Mouse (Mus musculus) myocyte (in vitro differentiated cells): ENCODE results near the gene Dlgap4. TPM values are rescaled to one million over a fixed set of nuclear protein-coding genes. Genes with fewer than 3 reads are reported as not detected.

Experiments used
- H3K27me3 ChIP-seq: one replicate; pipeline ENCODE4 v1.6.1; 2011; ENCODE audit not compliant: control insufficient read depth, insufficient read depth, insufficient read length
- H3K36me3 ChIP-seq: one replicate; pipeline ENCODE4 v1.6.1; 2011; ENCODE audit not compliant: control insufficient read depth, insufficient read depth
- H3K4me2 ChIP-seq: one replicate; pipeline ENCODE4 v1.6.1; 2011; ENCODE audit warnings: low read depth, control low read depth
- H3K4me3 ChIP-seq: one replicate; pipeline ENCODE4 v1.5.1; 2011; ENCODE audit warnings: mild to moderate bottlenecking, control low read depth, moderate library complexity
- H3K79me2 ChIP-seq: one replicate; pipeline ENCODE4 v1.6.1; 2011; ENCODE audit not compliant: control insufficient read depth, insufficient read depth
- H3ac ChIP-seq: one replicate; pipeline ENCODE4 v1.6.1; 2011; ENCODE audit not compliant: control insufficient read depth, insufficient read length
- CEBPB ChIP-seq: IDR thresholded peaks from 2 replicates; pipeline ENCODE4 v1.6.1; 2011; ENCODE audit warnings: mild to moderate bottlenecking, moderate library complexity; ENCODE audit not compliant: poor library complexity, insufficient read depth, severe bottlenecking
- E2F4 ChIP-seq: IDR thresholded peaks from one replicate; pipeline ENCODE4 v1.6.1; 2011; ENCODE audit warnings: mild to moderate bottlenecking, control low read depth, moderate library complexity; ENCODE audit not compliant: insufficient read depth
- MAX ChIP-seq: IDR thresholded peaks from one replicate; pipeline ENCODE4 v1.6.1; 2011; ENCODE audit warnings: low read depth, mild to moderate bottlenecking, control low read depth
- MYOD1 ChIP-seq, 3 experiments: IDR thresholded peaks; one replicate each; pipeline ENCODE4 v1.6.1; 2011; ENCODE audit warnings: control low read depth in 2 of 3, low read depth in 2 of 3, mild to moderate bottlenecking in 2 of 3, moderate library complexity in 1 of 3; ENCODE audit not compliant: insufficient read length in 2 of 3, control insufficient read depth in 1 of 3
- MYOG ChIP-seq, 3 experiments: IDR thresholded peaks; one replicate each; pipeline ENCODE4 v1.6.1; 2011; ENCODE audit warnings: control low read depth in 2 of 3, low read depth in 2 of 3, mild to moderate bottlenecking in 2 of 3; ENCODE audit not compliant: insufficient read length in 2 of 3, control insufficient read depth in 1 of 3, insufficient read depth in 1 of 3
- POLR2A ChIP-seq: IDR thresholded peaks from one replicate; pipeline ENCODE4 v1.6.1; 2011; ENCODE audit warnings: low read depth, mild to moderate bottlenecking, control low read depth, moderate library complexity; ENCODE audit not compliant: insufficient read length
- POLR2AphosphoS2 ChIP-seq: IDR thresholded peaks from one replicate; pipeline ENCODE4 v1.6.1; 2011; ENCODE audit warnings: low read depth, control low read depth; ENCODE audit not compliant: insufficient read length
- REST ChIP-seq: IDR thresholded peaks from one replicate; pipeline ENCODE4 v1.6.1; 2011; ENCODE audit warnings: mild to moderate bottlenecking, control low read depth, moderate library complexity; ENCODE audit not compliant: insufficient read depth, insufficient read length
- SRF ChIP-seq: IDR thresholded peaks from one replicate; pipeline ENCODE4 v1.6.1; 2011; ENCODE audit warnings: low read depth; ENCODE audit not compliant: control insufficient read depth, insufficient read length
- TCF12 ChIP-seq: IDR thresholded peaks from one replicate; pipeline ENCODE4 v1.6.1; 2011; ENCODE audit warnings: mild to moderate bottlenecking, control low read depth; ENCODE audit not compliant: poor library complexity, insufficient read depth, severe bottlenecking
- TCF3 ChIP-seq: IDR thresholded peaks from one replicate; pipeline ENCODE4 v1.6.1; 2011; ENCODE audit warnings: low read depth, control low read depth; ENCODE audit not compliant: insufficient read length
- USF1 ChIP-seq: IDR thresholded peaks from one replicate; pipeline ENCODE4 v1.6.1; 2011; ENCODE audit warnings: low read depth, mild to moderate bottlenecking, control low read depth, moderate library complexity
- polyA plus RNA-seq: library from polyadenylated mRNA; unstranded; fragments of >200 nt; fragmentation: generic; extraction: Trizol; gene quantifications from one replicate; pipeline ENCODE4 v1.2.1, GENCODE M21; 2012; ENCODE audit warnings: missing spikeins

Dlgap4 gene
- polyA plus RNA-seq, 1 experiment: 176 TPM

DNA sequence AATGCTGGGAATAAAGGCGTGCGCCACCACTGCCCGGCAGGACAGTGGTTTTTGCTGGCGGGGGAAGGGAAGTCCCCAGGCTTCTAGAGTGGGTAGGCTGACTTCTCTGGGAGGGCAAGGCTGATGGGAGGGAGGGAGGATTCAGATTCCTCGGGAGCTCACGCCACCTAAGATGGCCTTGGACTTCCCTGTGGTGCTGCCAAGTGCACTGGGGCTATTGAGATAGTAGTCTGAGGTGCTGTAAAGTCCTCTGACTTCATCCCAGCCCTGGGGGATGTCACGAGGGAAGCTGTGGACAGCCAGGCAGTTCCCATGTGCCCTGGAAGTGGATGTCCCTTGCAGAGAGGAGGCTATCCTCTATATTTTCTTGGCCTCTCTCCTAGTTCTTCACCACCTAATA lies 124.5 kb downstream of the Dlgap4 start:
- TF ChIP-seq MYOD1 (IDR thresholded peaks at IDR 0.05; ENCODE audit: control insufficient read depth in 1 of 3, insufficient read length in 2 of 3, low read depth in 2 of 3): no peak
- peak; percentile 28 for TF ChIP-seq POLR2A
- TF ChIP-seq POLR2AphosphoS2: peak; percentile 40
- H3K27me3 ChIP-seq: no peaks in the 10 kb centered on the region

DNA sequence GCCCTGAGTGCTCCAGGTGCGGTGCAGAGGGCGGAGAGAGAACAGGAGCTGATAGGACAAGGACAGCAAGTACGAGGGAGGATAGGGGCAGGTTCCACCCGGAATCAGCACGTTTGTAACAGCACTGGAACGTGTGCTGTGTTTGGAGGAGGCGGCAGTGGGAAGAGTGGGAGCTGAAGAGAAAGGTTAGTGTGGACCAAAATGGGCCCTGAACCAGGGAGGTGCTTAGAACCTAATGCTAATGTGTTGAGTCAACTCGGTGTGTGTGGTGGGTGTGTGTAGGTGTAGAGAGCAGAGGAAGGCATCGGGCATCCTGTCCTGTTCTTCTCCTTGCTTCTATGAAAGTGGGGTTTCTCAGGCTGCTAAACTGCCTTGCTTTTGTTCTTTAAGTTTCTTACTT lies 127.8 kb downstream of the Dlgap4 start:
- Histone ChIP-seq H3K27me3 (no peaks in the 10 kb centered on the region), H3K79me2 (peaks cover 98% of the 10 kb centered on the region), H3ac (no peak overlapping the region), H3K4me2 (peak overlapping the region; percentile 40), H3K4me3 (no peak overlapping the region), H3K36me3 (peaks cover 10% of the 10 kb centered on the region)
- TF ChIP-seq MAX: no peak
- no peak for TF ChIP-seq REST
- no peak for TF ChIP-seq SRF
- TF ChIP-seq E2F4: no peak
- TF ChIP-seq TCF3: no peak
- no peak for TF ChIP-seq MYOD1 (IDR thresholded peaks at IDR 0.05; ENCODE audit: control insufficient read depth in 1 of 3, insufficient read length in 2 of 3, low read depth in 2 of 3)
- TF ChIP-seq TCF12: no peak
- no peak for TF ChIP-seq POLR2AphosphoS2
- TF ChIP-seq USF1: no peak
- no peak for TF ChIP-seq CEBPB
- TF ChIP-seq POLR2A: no peak

More for the DNA sequence above, 124.5 kb downstream of the Dlgap4 start:
- no peak overlapping the region for H3ac ChIP-seq
- peaks cover 96% of the 10 kb centered on the region for H3K79me2 ChIP-seq
- H3K4me3 ChIP-seq: no peak overlapping the region
- H3K36me3 ChIP-seq: no peaks in the 10 kb centered on the region
- H3K4me2 ChIP-seq: peak overlapping the region; percentile 68

DNA sequence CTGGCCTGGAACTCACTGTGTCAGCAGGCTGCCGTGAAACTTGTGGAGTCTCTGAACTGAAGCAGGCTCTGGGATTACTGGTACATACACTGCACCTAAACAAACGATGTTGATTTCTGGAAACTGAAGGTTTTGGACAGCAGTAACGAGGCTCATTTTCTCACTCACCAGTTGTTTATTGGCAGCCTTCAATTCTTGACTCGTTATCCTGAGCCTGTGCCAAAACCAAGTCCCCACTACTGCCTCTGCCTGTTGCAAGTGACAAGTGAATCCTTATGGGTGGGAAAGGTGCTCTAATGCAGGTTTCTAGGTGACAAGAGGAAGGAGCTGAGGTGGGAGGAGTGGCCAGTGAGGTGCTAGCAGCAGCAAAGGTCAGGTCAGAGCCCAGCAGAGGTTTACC lies 128.5 kb downstream of the Dlgap4 start:
- peak; percentile 5 for TF ChIP-seq POLR2A
- TF ChIP-seq SRF: no peak
- TF ChIP-seq POLR2AphosphoS2: no peak
- TF ChIP-seq REST: no peak
- H3K4me2 ChIP-seq: no peak overlapping the region

DNA sequence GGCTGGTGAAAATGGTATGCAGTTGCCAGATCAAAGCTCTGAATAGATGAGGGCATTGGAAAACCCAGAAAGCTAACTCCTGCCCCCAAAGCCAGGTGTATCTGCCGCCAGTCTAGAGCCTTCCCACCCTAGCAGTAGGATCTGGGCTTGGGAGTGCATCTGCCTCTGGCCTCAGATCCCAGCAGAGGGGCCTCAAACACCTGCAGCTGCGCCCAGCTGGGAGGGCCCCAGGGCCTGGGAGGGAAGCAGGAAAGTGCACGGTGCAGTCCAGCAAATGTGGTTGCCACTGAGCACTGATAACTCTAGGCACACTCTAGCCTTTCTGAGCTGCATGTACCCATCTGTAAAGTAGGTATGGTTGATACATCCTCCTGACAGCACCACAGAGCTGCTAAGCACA lies 129.7 kb downstream of the Dlgap4 start:
- H3ac ChIP-seq: no peak overlapping the region
- TF ChIP-seq MYOD1 (IDR thresholded peaks at IDR 0.05; ENCODE audit: control insufficient read depth in 1 of 3, insufficient read length in 2 of 3, low read depth in 2 of 3) (no peak), POLR2AphosphoS2 (no peak), USF1 (no peak), MYOG (IDR thresholded peaks at IDR 0.05; ENCODE audit: control insufficient read depth in 1 of 3, insufficient read depth in 1 of 3, insufficient read length in 2 of 3, low read depth in 2 of 3) (no peak), TCF3 (no peak), SRF (no peak), TCF12 (no peak), E2F4 (no peak), MAX (no peak), REST (no peak), CEBPB (no peak), POLR2A (no peak)

More for the DNA sequence above, 128.5 kb downstream of the Dlgap4 start:
- Histone ChIP-seq H3K4me3 (no peak overlapping the region), H3K79me2 (peaks cover 93% of the 10 kb centered on the region), H3ac (no peak overlapping the region), H3K36me3 (peaks cover 16% of the 10 kb centered on the region), H3K27me3 (no peaks in the 10 kb centered on the region)

DNA sequence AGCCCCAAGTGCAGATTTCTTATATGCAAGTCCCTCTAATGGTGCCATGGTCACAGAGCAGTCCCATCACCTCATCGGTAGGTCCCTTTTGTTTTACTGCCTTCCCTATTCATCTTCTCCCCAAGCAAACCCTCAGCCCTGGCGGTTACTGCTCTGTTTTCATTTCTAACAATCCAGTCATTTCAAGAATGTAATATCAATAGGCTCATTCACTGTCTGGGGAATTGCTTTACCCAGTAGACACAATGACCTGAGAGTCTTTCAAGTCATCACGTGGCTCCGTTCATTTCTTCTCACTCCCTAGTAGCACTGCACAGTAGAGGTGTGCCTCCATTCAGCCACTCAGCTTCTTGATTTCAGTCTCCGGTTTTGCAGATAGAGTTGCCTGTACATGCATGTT lies 130.9 kb downstream of the Dlgap4 start:
- no peak for TF ChIP-seq USF1
- no peak for TF ChIP-seq CEBPB
- TF ChIP-seq MAX: no peak
- TF ChIP-seq POLR2AphosphoS2: no peak
- no peak for TF ChIP-seq E2F4
- TF ChIP-seq SRF: no peak
- TF ChIP-seq POLR2A: no peak
- no peak for TF ChIP-seq TCF3
- TF ChIP-seq MYOD1 (IDR thresholded peaks at IDR 0.05; ENCODE audit: control insufficient read depth in 1 of 3, insufficient read length in 2 of 3, low read depth in 2 of 3): no peak
- no peak for TF ChIP-seq TCF12
- no peak for TF ChIP-seq MYOG (IDR thresholded peaks at IDR 0.05; ENCODE audit: control insufficient read depth in 1 of 3, insufficient read depth in 1 of 3, insufficient read length in 2 of 3, low read depth in 2 of 3)
- no peak for TF ChIP-seq REST
- Histone ChIP-seq H3K27me3 (no peaks in the 10 kb centered on the region), H3K4me3 (no peak overlapping the region), H3K4me2 (no peak overlapping the region), H3ac (no peak overlapping the region), H3K36me3 (peaks cover 29% of the 10 kb centered on the region), H3K79me2 (peaks cover 69% of the 10 kb centered on the region)

More for the DNA sequence above, 129.7 kb downstream of the Dlgap4 start:
- H3K4me3 ChIP-seq: no peak overlapping the region
- H3K36me3 ChIP-seq: peaks cover 20% of the 10 kb centered on the region
- peaks cover 80% of the 10 kb centered on the region for H3K79me2 ChIP-seq
- H3K27me3 ChIP-seq: no peaks in the 10 kb centered on the region
- no peak overlapping the region for H3K4me2 ChIP-seq

DNA sequence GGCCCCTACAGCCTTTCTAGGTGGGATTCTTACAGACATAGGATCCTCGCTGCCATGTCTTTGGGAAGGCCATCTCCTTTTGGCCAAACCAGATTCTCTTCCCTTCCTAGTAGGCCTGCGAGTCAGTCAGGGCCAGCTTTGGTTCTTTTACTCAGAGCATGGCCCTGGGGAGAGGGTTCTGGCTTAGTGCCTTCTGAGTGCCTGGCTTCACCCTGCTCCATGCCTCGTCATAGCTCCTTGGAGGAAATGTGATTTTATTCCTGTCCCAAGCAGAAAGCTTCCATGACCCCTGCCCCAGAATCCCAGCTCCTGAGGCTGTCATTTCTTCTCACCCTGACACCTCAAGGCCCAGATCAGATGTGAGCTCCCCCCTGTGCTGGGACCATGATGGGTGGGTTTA lies 133.8 kb downstream of the Dlgap4 start:
- Histone ChIP-seq H3ac (no peak overlapping the region), H3K36me3 (peaks cover 45% of the 10 kb centered on the region)
- TF ChIP-seq USF1 (no peak), TCF12 (no peak), SRF (no peak), POLR2AphosphoS2 (no peak)

More for the DNA sequence above, 133.8 kb downstream of the Dlgap4 start:
- H3K4me3 ChIP-seq: no peak overlapping the region
- H3K27me3 ChIP-seq: no peaks in the 10 kb centered on the region
- peaks cover 40% of the 10 kb centered on the region for H3K79me2 ChIP-seq
- H3K4me2 ChIP-seq: no peak overlapping the region
